Mouse (Mus musculus): ENCODE data around the gene 6430531B16Rik. TPM values are rescaled to one million over a fixed set of nuclear protein-coding genes. Genes with fewer than 3 reads are reported as not detected.

Gene 6430531B16Rik
- polyA plus RNA-seq, 1 experiment from 2014 or later: 0.72 TPM

- WGBS: 89% methylated on average over 10 of the region's 10 CpGs
- no peak for ATAC-seq (ENCODE audit: low FRiP score)
- H3K9me3 ChIP-seq (ENCODE audit: control insufficient read depth, low read length): no peaks in the 10 kb centered on the region
Observed at GRCm38 (mm10) chr7:139961141-139961540, 17.4 kb downstream of the 6430531B16Rik start.

GRCm38 (mm10) chr7:139957958-139958357 lies 20.6 kb downstream of the 6430531B16Rik start:
- no peak overlapping the region for H3K27ac ChIP-seq
- H3K4me2 ChIP-seq (replicated peaks): no peak overlapping the region
- no peak overlapping the region for H3K4me3 ChIP-seq (replicated peaks; ENCODE audit: low read length)
- peaks cover 3% of the 10 kb centered on the region; the same call in 1 of the 2 replicates for H3K4me1 ChIP-seq (replicated peaks; ENCODE audit: control insufficient read depth, insufficient read depth, low read length)
- no peaks in the 10 kb centered on the region for H3K36me3 ChIP-seq (replicated peaks; ENCODE audit: control insufficient read depth, insufficient read depth)
- DNase-seq (ENCODE audit: low spot score) (no peak), ATAC-seq (ENCODE audit: low FRiP score) (peak; percentile 49)
- H3K27me3 ChIP-seq (ENCODE audit: control insufficient read depth, insufficient read depth, low read length): 0 out of 2 replicates have a peak, but pooled peaks cover 6% of the 10 kb centered on the region
- 29% methylated on average over 11 of the region's 11 CpGs for WGBS
- no peaks in the 10 kb centered on the region for H3K9me3 ChIP-seq (ENCODE audit: control insufficient read depth, low read length)
- no peak overlapping the region; the same call in 1 of the 2 replicates for H3K9ac ChIP-seq

More at GRCm38 (mm10) chr7:139961141-139961540, 17.4 kb downstream of the 6430531B16Rik start:
- H3K4me3 ChIP-seq (replicated peaks; ENCODE audit: low read length): no peak overlapping the region
- H3K27ac ChIP-seq: no peak overlapping the region
- DNase-seq (ENCODE audit: low spot score): no peak
- H3K27me3 ChIP-seq (ENCODE audit: control insufficient read depth, insufficient read depth, low read length): no peaks in the 10 kb centered on the region
- H3K9ac ChIP-seq: no peak overlapping the region
- no peaks in the 10 kb centered on the region for H3K36me3 ChIP-seq (replicated peaks; ENCODE audit: control insufficient read depth, insufficient read depth)
- peaks cover 3% of the 10 kb centered on the region; the same call in 1 of the 2 replicates for H3K4me1 ChIP-seq (replicated peaks; ENCODE audit: control insufficient read depth, insufficient read depth, low read length)
- H3K4me2 ChIP-seq (replicated peaks): no peak overlapping the region

GRCm38 (mm10) chr7:139957437-139957836 lies 21.1 kb downstream of the 6430531B16Rik start:
- Histone ChIP-seq H3K4me1 (replicated peaks; ENCODE audit: control insufficient read depth, insufficient read depth, low read length) (peaks cover 3% of the 10 kb centered on the region; the same call in 1 of the 2 replicates), H3K4me3 (replicated peaks; ENCODE audit: low read length) (no peak overlapping the region), H3K4me2 (replicated peaks) (no peak overlapping the region), H3K9me3 (ENCODE audit: control insufficient read depth, low read length) (no peaks in the 10 kb centered on the region), H3K36me3 (replicated peaks; ENCODE audit: control insufficient read depth, insufficient read depth) (no peaks in the 10 kb centered on the region), H3K27me3 (ENCODE audit: control insufficient read depth, insufficient read depth, low read length) (0 out of 2 replicates have a peak, but pooled peaks cover 6% of the 10 kb centered on the region), H3K9ac (no peak overlapping the region), H3K27ac (no peak overlapping the region)
- DNase-seq (ENCODE audit: low spot score) (no peak), ATAC-seq (ENCODE audit: low FRiP score) (no peak)
- 67% methylated on average over 11 of the region's 11 CpGs for WGBS

DNA sequence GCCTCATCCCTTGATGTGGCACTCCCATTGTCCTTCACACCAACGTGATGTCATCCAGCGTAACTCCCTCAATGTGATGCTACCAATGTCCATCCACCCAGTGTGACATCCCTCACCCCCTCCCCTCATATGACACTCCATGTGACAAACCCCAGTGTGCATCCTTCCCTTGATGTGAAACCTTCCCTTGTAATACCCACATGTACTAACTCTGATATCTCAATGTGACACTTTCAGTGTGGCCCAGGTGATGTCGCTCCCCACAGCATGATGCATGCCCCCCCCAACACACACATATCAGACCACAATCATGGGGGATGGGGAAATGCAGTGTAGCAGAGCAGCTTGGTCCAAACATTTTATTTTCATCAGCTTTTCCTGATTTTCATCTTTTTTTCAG lies 21.9 kb downstream of the 6430531B16Rik start:
- H3K27me3 ChIP-seq (ENCODE audit: control insufficient read depth, insufficient read depth, low read length): peaks cover 12% of the 10 kb centered on the region; the same call in 1 of the 2 replicates
- peaks cover 3% of the 10 kb centered on the region; the same call in 1 of the 2 replicates for H3K4me1 ChIP-seq (replicated peaks; ENCODE audit: control insufficient read depth, insufficient read depth, low read length)
- 80% methylated on average over 3 of the region's 3 CpGs for WGBS
- no peak for ATAC-seq (ENCODE audit: low FRiP score)
- H3K27ac ChIP-seq: no peak overlapping the region
- no peaks in the 10 kb centered on the region for H3K36me3 ChIP-seq (replicated peaks; ENCODE audit: control insufficient read depth, insufficient read depth)
- H3K9ac ChIP-seq: no peak overlapping the region
- no peak for DNase-seq (ENCODE audit: low spot score)
- H3K4me2 ChIP-seq (replicated peaks): no peak overlapping the region
- H3K9me3 ChIP-seq (ENCODE audit: control insufficient read depth, low read length): no peaks in the 10 kb centered on the region
- H3K4me3 ChIP-seq (replicated peaks; ENCODE audit: low read length): no peak overlapping the region

DNA sequence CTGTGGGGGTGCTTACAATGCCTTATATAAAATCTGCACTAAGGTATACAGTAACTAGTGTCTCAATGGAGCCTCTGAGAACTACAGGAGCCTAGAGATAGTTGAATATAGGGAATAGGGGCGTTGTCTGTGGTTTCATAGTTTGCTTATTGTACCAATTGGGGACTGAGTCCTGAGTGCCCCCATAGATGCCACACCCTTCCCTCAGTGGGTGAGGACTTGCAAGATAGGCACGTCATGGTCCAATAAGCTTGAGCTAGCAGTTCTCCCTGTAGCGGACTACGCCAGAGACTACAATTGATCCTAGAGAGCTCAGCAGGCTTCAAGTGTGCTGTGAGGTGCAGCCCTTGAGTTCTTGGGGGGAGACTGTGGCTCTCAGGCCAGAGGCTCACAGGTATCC lies 23.1 kb downstream of the 6430531B16Rik start:
- Histone ChIP-seq H3K4me2 (replicated peaks) (no peak overlapping the region), H3K36me3 (replicated peaks; ENCODE audit: control insufficient read depth, insufficient read depth) (no peaks in the 10 kb centered on the region), H3K27me3 (ENCODE audit: control insufficient read depth, insufficient read depth, low read length) (peaks cover 21% of the 10 kb centered on the region; the same call in 1 of the 2 replicates), H3K9me3 (ENCODE audit: control insufficient read depth, low read length) (no peaks in the 10 kb centered on the region), H3K4me1 (replicated peaks; ENCODE audit: control insufficient read depth, insufficient read depth, low read length) (peaks cover 4% of the 10 kb centered on the region; the same call in 1 of the 2 replicates), H3K27ac (no peak overlapping the region), H3K9ac (no peak overlapping the region), H3K4me3 (replicated peaks; ENCODE audit: low read length) (no peak overlapping the region)
- WGBS: 83% methylated on average over 4 of the region's 4 CpGs
- ATAC-seq (ENCODE audit: low FRiP score) (no peak), DNase-seq (ENCODE audit: low spot score) (no peak)

GRCm38 (mm10) chr7:139951991-139952633 lies 26.4 kb downstream of the 6430531B16Rik start:
- no peaks in the 10 kb centered on the region for H3K36me3 ChIP-seq (replicated peaks; ENCODE audit: control insufficient read depth, insufficient read depth)
- H3K9ac ChIP-seq: no peak overlapping the region
- H3K27ac ChIP-seq: no peak overlapping the region
- WGBS: 49% methylated on average over 6 of the region's 6 CpGs
- no peaks in the 10 kb centered on the region for H3K9me3 ChIP-seq (ENCODE audit: control insufficient read depth, low read length)
- ATAC-seq (ENCODE audit: low FRiP score) (no peak), DNase-seq (ENCODE audit: low spot score) (no peak)
- peaks cover 51% of the 10 kb centered on the region for H3K27me3 ChIP-seq (ENCODE audit: control insufficient read depth, insufficient read depth, low read length)
- H3K4me3 ChIP-seq (replicated peaks; ENCODE audit: low read length): no peak overlapping the region
- peaks cover 7% of the 10 kb centered on the region; the same call in 1 of the 2 replicates for H3K4me1 ChIP-seq (replicated peaks; ENCODE audit: control insufficient read depth, insufficient read depth, low read length)
- H3K4me2 ChIP-seq (replicated peaks): no peak overlapping the region

GRCm38 (mm10) chr7:139951079-139951478 lies 27.5 kb downstream of the 6430531B16Rik start:
- Histone ChIP-seq H3K27ac (no peak overlapping the region), H3K27me3 (ENCODE audit: control insufficient read depth, insufficient read depth, low read length) (peaks cover 62% of the 10 kb centered on the region), H3K4me1 (replicated peaks; ENCODE audit: control insufficient read depth, insufficient read depth, low read length) (peaks cover 7% of the 10 kb centered on the region; the same call in 1 of the 2 replicates), H3K36me3 (replicated peaks; ENCODE audit: control insufficient read depth, insufficient read depth) (no peaks in the 10 kb centered on the region), H3K9ac (no peak overlapping the region), H3K9me3 (ENCODE audit: control insufficient read depth, low read length) (no peaks in the 10 kb centered on the region), H3K4me2 (replicated peaks) (peak overlapping the region; percentile 67), H3K4me3 (replicated peaks; ENCODE audit: low read length) (peak overlapping the region; percentile 33)
- 9% methylated on average over 16 of the region's 16 CpGs for WGBS
- DNase-seq (ENCODE audit: low spot score) (no peak), ATAC-seq (ENCODE audit: low FRiP score) (no peak)

GRCm38 (mm10) chr7:139950283-139950971 lies 28.1 kb downstream of the 6430531B16Rik start:
- ATAC-seq (ENCODE audit: low FRiP score) (peak; percentile 40; the same call in 1 of the 2 replicates), DNase-seq (ENCODE audit: low spot score) (no peak)
- Histone ChIP-seq H3K4me1 (replicated peaks; ENCODE audit: control insufficient read depth, insufficient read depth, low read length) (peaks cover 7% of the 10 kb centered on the region; the same call in 1 of the 2 replicates), H3K9me3 (ENCODE audit: control insufficient read depth, low read length) (no peaks in the 10 kb centered on the region), H3K36me3 (replicated peaks; ENCODE audit: control insufficient read depth, insufficient read depth) (no peaks in the 10 kb centered on the region), H3K4me3 (replicated peaks; ENCODE audit: low read length) (peak overlapping the region; percentile 33), H3K4me2 (replicated peaks) (peak overlapping the region; percentile 67), H3K27me3 (ENCODE audit: control insufficient read depth, insufficient read depth, low read length) (peaks cover 68% of the 10 kb centered on the region), H3K27ac (no peak overlapping the region), H3K9ac (peak overlapping the region; percentile 37; the same call in 1 of the 2 replicates)
- 1% methylated on average over 33 of the region's 33 CpGs for WGBS

DNA sequence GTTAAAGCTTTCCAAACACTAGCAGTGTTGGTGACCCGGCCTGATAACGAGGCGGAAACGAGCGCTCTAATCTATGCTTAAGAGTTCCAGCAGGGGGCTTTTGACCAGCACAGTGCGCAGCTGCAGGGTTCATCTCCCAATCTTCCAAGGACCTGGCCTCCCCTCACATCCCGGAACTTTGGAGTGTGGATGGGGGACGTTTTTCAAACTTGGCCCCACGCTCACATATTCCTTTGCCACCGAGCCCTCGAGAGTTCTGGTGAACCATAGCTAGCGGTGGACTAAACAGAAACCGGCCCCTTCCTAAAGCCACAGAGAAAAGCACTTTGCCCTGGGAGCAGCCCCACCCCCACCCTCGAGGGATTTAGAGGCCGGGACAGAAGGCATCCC lies 28.7 kb downstream of the 6430531B16Rik start:
- DNase-seq (ENCODE audit: low spot score) (peak; percentile 66), ATAC-seq (ENCODE audit: low FRiP score) (no peak; the same call in 1 of the 2 replicates)
- Histone ChIP-seq H3K9me3 (ENCODE audit: control insufficient read depth, low read length) (no peaks in the 10 kb centered on the region), H3K36me3 (replicated peaks; ENCODE audit: control insufficient read depth, insufficient read depth) (no peaks in the 10 kb centered on the region), H3K4me2 (replicated peaks) (peak overlapping the region; percentile 67), H3K9ac (peak overlapping the region; percentile 37; the same call in 1 of the 2 replicates), H3K27me3 (ENCODE audit: control insufficient read depth, insufficient read depth, low read length) (peaks cover 73% of the 10 kb centered on the region), H3K27ac (no peak overlapping the region), H3K4me1 (replicated peaks; ENCODE audit: control insufficient read depth, insufficient read depth, low read length) (peaks cover 7% of the 10 kb centered on the region; the same call in 1 of the 2 replicates), H3K4me3 (replicated peaks; ENCODE audit: low read length) (peak overlapping the region; percentile 33)
- under 1% methylated on average over 15 of the region's 15 CpGs for WGBS
